Mouse (Mus musculus): ENCODE measurements around the gene Osm. TPM values are rescaled to one million over a fixed set of nuclear protein-coding genes. Genes with fewer than 3 reads are reported as not detected.

The Osm gene
- polyA plus RNA-seq, 1 experiment from 2014 or later: not detected

DNA sequence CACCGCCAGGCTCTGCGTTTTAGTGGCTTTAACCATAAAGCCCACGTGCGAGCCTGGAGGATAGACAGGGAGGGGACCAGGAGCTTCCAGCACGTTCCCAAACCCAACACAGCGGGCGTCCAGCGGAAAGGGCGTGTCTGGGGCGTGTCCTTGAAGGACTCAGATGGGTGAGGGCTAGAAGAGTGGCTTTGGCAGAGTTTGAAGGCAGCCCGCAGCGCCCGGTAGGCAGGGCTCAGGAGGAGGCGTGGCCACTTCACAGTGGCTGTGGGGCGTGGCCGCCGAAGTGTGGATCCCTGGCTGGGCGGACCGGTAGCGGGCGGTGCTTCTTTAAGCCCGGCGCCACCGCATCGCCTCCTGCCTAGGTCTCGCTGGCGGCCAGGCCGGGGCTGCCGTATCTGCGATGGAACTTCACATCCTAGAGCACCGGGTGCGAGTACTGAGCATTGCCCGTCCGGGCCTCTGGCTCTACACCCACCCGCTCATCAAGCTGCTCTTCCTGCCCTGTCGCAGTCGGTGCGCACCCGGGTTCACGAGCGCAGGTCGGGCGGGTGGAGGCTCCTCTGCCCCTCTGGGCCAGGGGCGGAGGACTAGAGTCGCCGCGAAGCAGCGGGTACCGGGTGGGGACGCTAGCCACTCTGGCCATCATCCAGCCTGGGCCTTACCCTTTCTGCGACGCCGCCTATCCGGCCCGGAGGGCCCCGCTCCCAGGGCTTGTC lies 18.1 kb upstream of the Osm start, which contains the start of gene Castor1:
Gene Castor1, plus strand, starts transcription at position 312 of the 716 bp plus-strand sequence.
- no peaks in the 10 kb centered on the region for H3K9me3 ChIP-seq
- peak; percentile 26 for ATAC-seq (ENCODE audit: insufficient number of reproducible peaks, insufficient read depth, low FRiP score, low TSS enrichment)
- peaks cover 3% of the 10 kb centered on the region; the same call in 1 of the 2 replicates for H3K4me1 ChIP-seq
- H3K9ac ChIP-seq: peak within 1 kb of the TSS; percentile 44
- peaks cover 26% of the 10 kb centered on the region for H3K27me3 ChIP-seq
- no peak within 1 kb of the TSS for H3K27ac ChIP-seq
- H3K36me3 ChIP-seq: peaks cover 22% of the 10 kb centered on the region
- 2% methylated on average over 56 of the region's 56 CpGs for whole genome bisulfite sequencing
- H3K4me2 ChIP-seq (replicated peaks): peak within 1 kb of the TSS; percentile 61
- peak within 1 kb of the TSS; percentile 39 for H3K4me3 ChIP-seq

- ATAC-seq (ENCODE audit: insufficient number of reproducible peaks, insufficient read depth, low FRiP score, low TSS enrichment): no peak
- Histone ChIP-seq H3K27ac (no peak overlapping the region), H3K4me2 (replicated peaks) (peak overlapping the region; percentile 61), H3K36me3 (peaks cover 17% of the 10 kb centered on the region), H3K4me1 (peaks cover 3% of the 10 kb centered on the region; the same call in 1 of the 2 replicates), H3K9ac (peak overlapping the region; percentile 44), H3K27me3 (peaks cover 26% of the 10 kb centered on the region), H3K4me3 (peak overlapping the region; percentile 39), H3K9me3 (no peaks in the 10 kb centered on the region)
- WGBS: 3% methylated on average over 6 of the region's 6 CpGs
Observed at GRCm38 (mm10) chr11:4218637-4219036, 17.6 kb upstream of the Osm start.

DNA sequence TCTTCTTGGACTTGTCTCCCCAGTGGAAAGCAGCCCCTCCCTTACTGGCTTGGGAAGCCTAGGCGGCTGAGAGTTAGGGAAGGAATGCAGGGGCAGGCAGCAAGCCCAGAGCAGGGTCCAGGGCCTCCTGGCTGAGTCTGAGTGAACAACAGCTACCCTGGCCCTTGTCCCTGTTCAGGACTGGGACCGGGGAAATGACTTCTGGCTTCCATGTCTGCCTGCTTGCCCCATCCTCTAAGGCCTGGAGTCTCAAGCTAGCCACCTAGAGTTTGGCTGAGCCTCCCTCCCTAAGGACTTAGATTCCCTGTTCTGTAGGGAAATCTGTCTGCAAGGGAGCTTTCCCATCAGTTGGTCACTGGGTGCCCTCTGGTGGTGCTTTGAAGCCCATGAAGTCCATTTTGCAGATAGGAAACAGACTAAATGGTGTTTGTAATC lies 16.9 kb upstream of the Osm start:
- H3K4me2 ChIP-seq (replicated peaks): no peak overlapping the region
- no peak overlapping the region for H3K4me3 ChIP-seq
- H3K4me1 ChIP-seq: peaks cover 3% of the 10 kb centered on the region; the same call in 1 of the 2 replicates
- peaks cover 26% of the 10 kb centered on the region for H3K27me3 ChIP-seq
- WGBS: 15% methylated on average over 2 of the region's 2 CpGs
- ATAC-seq (ENCODE audit: insufficient number of reproducible peaks, insufficient read depth, low FRiP score, low TSS enrichment): no peak
- H3K27ac ChIP-seq: no peak overlapping the region
- 0 out of 2 replicates have a peak, but pooled peaks cover 11% of the 10 kb centered on the region for H3K36me3 ChIP-seq
- no peaks in the 10 kb centered on the region for H3K9me3 ChIP-seq
- no peak overlapping the region for H3K9ac ChIP-seq

GRCm38 (mm10) chr11:4219908-4220307 lies 16.3 kb upstream of the Osm start:
- Histone ChIP-seq H3K27ac (no peak overlapping the region), H3K9ac (no peak overlapping the region), H3K27me3 (peaks cover 26% of the 10 kb centered on the region), H3K4me1 (peaks cover 3% of the 10 kb centered on the region; the same call in 1 of the 2 replicates), H3K9me3 (no peaks in the 10 kb centered on the region), H3K4me2 (replicated peaks) (no peak overlapping the region), H3K4me3 (no peak overlapping the region), H3K36me3 (0 out of 2 replicates have a peak, but pooled peaks cover 5% of the 10 kb centered on the region)
- ATAC-seq (ENCODE audit: insufficient number of reproducible peaks, insufficient read depth, low FRiP score, low TSS enrichment): no peak
- 61% methylated on average over 9 of the region's 9 CpGs for WGBS

GRCm38 (mm10) chr11:4220443-4221400 lies 15.5 kb upstream of the Osm start:
- H3K4me2 ChIP-seq (replicated peaks): no peak overlapping the region
- H3K9me3 ChIP-seq: no peaks in the 10 kb centered on the region
- no peak overlapping the region for H3K27ac ChIP-seq
- H3K4me1 ChIP-seq: peaks cover 3% of the 10 kb centered on the region; the same call in 1 of the 2 replicates
- H3K36me3 ChIP-seq: no peaks in the 10 kb centered on the region
- H3K4me3 ChIP-seq: no peak overlapping the region
- peaks cover 26% of the 10 kb centered on the region for H3K27me3 ChIP-seq
- 46% methylated on average over 28 of the region's 28 CpGs for WGBS
- ATAC-seq (ENCODE audit: insufficient number of reproducible peaks, insufficient read depth, low FRiP score, low TSS enrichment): no peak
- no peak overlapping the region for H3K9ac ChIP-seq

- H3K9me3 ChIP-seq: no peaks in the 10 kb centered on the region
- no peak overlapping the region for H3K9ac ChIP-seq
- no peak for ATAC-seq (ENCODE audit: insufficient number of reproducible peaks, insufficient read depth, low FRiP score, low TSS enrichment)
- H3K36me3 ChIP-seq: no peaks in the 10 kb centered on the region
- H3K27me3 ChIP-seq: peaks cover 26% of the 10 kb centered on the region
- 70% methylated on average over 17 of the region's 17 CpGs for WGBS
- H3K4me3 ChIP-seq: no peak overlapping the region
- peaks cover 3% of the 10 kb centered on the region; the same call in 1 of the 2 replicates for H3K4me1 ChIP-seq
- H3K27ac ChIP-seq: no peak overlapping the region
- H3K4me2 ChIP-seq (replicated peaks): no peak overlapping the region
Observed at GRCm38 (mm10) chr11:4222046-4222950, 13.9 kb upstream of the Osm start.

DNA sequence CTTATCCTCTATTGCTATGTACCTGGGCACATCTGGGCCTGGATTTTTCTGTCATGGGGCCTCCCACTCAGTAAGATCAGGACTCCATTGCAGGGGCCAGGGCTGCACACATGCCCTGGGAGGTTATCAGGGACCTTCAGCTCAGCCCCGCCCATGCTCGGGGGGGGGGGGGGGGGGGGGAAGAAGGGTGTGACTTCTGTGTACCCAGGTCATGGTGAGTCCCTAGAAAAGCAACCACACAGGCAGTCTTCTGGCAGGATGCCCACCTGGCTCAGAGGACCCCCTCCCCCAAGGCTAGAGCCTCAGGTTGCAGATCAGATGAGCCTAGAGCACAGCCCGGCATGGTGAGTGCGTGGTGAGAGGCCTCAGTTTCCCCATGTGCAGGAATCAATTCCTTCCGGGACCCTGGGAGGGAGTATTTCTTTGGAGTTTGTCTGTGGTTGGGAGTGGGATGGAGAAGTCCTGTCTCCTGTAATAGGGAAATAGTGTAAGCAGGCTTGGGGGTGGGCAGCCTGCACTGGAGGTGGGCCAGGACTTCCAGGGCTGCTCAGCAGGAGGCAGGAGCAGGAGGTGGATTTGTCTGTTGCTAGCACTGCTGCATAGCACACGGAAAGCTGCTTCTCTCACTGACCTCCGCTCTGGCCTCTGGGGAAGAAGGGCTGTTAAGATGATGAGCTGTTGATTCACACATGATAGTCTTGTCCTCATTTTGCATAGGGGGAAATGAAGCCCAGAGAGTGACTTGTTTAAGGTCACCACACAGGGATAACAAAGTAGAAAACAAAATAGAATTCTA lies 12.6 kb upstream of the Osm start:
- WGBS: 29% methylated on average over 5 of the region's 7 CpGs
- H3K4me1 ChIP-seq: peaks cover 3% of the 10 kb centered on the region; the same call in 1 of the 2 replicates
- H3K9ac ChIP-seq: no peak overlapping the region
- H3K9me3 ChIP-seq: no peaks in the 10 kb centered on the region
- no peak overlapping the region for H3K4me2 ChIP-seq (replicated peaks)
- ATAC-seq (ENCODE audit: insufficient number of reproducible peaks, insufficient read depth, low FRiP score, low TSS enrichment): no peak
- no peak overlapping the region for H3K27ac ChIP-seq
- no peaks in the 10 kb centered on the region for H3K36me3 ChIP-seq
- H3K27me3 ChIP-seq: peaks cover 16% of the 10 kb centered on the region
- H3K4me3 ChIP-seq: no peak overlapping the region

- H3K36me3 ChIP-seq: no peaks in the 10 kb centered on the region
- no peak overlapping the region for H3K27ac ChIP-seq
- 50% methylated on average over 2 of the region's 2 CpGs for WGBS
- H3K4me1 ChIP-seq: no peaks in the 10 kb centered on the region
- H3K4me2 ChIP-seq (replicated peaks): no peak overlapping the region
- no peak overlapping the region for H3K9ac ChIP-seq
- H3K27me3 ChIP-seq: peaks cover 10% of the 10 kb centered on the region
- no peaks in the 10 kb centered on the region for H3K9me3 ChIP-seq
- no peak overlapping the region for H3K4me3 ChIP-seq
- no peak for ATAC-seq (ENCODE audit: insufficient number of reproducible peaks, insufficient read depth, low FRiP score, low TSS enrichment)
Observed at GRCm38 (mm10) chr11:4224223-4224622, 12.0 kb upstream of the Osm start.

- no peaks in the 10 kb centered on the region for H3K36me3 ChIP-seq
- no peaks in the 10 kb centered on the region for H3K27me3 ChIP-seq
- H3K4me3 ChIP-seq: no peak overlapping the region
- H3K4me2 ChIP-seq (replicated peaks): no peak overlapping the region
- no peak for ATAC-seq (ENCODE audit: insufficient number of reproducible peaks, insufficient read depth, low FRiP score, low TSS enrichment)
- no peaks in the 10 kb centered on the region for H3K4me1 ChIP-seq
- H3K27ac ChIP-seq: no peak overlapping the region
- H3K9me3 ChIP-seq: no peaks in the 10 kb centered on the region
- H3K9ac ChIP-seq: no peak overlapping the region
- 76% methylated on average over 5 of the region's 5 CpGs for WGBS
Observed at GRCm38 (mm10) chr11:4226569-4227325, 9.5 kb upstream of the Osm start.

DNA sequence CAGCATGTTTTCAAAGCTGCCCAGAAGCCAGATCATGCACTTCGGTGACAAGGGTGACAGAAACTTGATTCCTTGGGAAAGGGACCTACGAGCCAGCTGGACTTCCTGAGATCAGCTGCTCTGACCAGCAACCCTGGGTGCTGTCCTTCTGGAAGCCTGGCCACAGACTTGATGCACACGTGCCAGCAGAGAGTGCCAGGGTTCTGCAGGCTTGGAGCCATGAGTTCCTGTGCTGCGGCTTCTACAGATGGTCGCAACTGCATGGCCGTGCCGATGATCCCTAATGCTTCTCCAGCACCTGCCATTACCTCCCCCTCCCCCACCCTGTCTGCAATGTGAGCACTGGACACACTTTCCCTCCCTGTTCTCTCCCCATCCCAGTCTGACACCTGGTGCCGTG lies 7.8 kb upstream of the Osm start:
- H3K4me3 ChIP-seq: no peak overlapping the region
- H3K9me3 ChIP-seq: no peaks in the 10 kb centered on the region
- ATAC-seq (ENCODE audit: insufficient number of reproducible peaks, insufficient read depth, low FRiP score, low TSS enrichment): no peak
- H3K9ac ChIP-seq: no peak overlapping the region
- no peaks in the 10 kb centered on the region for H3K36me3 ChIP-seq
- WGBS: 44% methylated on average over 8 of the region's 8 CpGs
- no peak overlapping the region for H3K4me2 ChIP-seq (replicated peaks)
- no peaks in the 10 kb centered on the region for H3K4me1 ChIP-seq
- H3K27ac ChIP-seq: no peak overlapping the region
- no peaks in the 10 kb centered on the region for H3K27me3 ChIP-seq
